Mouse (Mus musculus) lung, postnatal 0 days (tissue): ENCODE data around the gene Hexdc.

Experiments used
- CTCF ChIP-seq: IDR thresholded peaks from 2 replicates; pipeline ENCODE4 v1.5.1; 2016; ENCODE audit warnings: antibody characterized with exemption, mild to moderate bottlenecking
- EP300 ChIP-seq: IDR thresholded peaks from 2 replicates; pipeline ENCODE4 v1.6.1; 2016; ENCODE audit warnings: antibody characterized with exemption, mild to moderate bottlenecking, control low read depth

- no peak for TF ChIP-seq CTCF
- TF ChIP-seq EP300, result no peak
Observed at GRCm38 (mm10) chr11:121250196-121250595, 46.0 kb downstream of the Hexdc start.
